Mouse (Mus musculus) sigmoid colon, adult 10 weeks (tissue): ENCODE results near the gene Ugt1a10. TPM values are rescaled to one million over a fixed set of nuclear protein-coding genes. Genes with fewer than 3 reads are reported as not detected.

Experiments
- polyA plus RNA-seq: library from polyadenylated mRNA; stranded (reverse); fragments of 350-450 nt; fragmentation: Illumina TruSeq; extraction: RNeasy Lipid Tissue Mini Kit (QIAGEN cat#74804); gene quantifications from one replicate; pipeline ENCODE4 v1.2.3, GENCODE M21; 2014; ENCODE audit warnings: low read depth, low replicate concordance

Gene Ugt1a10
- not detected for polyA plus RNA-seq

GRCm38 (mm10) chr1:88055088-88055487 is at the start of gene Ugt1a10:
TSS of gene Ugt1a10 (plus strand) at chr1:88055388.

GRCm38 (mm10) chr1:88008211-88008697 is 46.9 kb upstream of the Ugt1a10 start, which contains the start of gene Usp40:
TSS of gene Usp40 (minus strand) at chr1:88008551.

GRCm38 (mm10) chr1:88070495-88070894 is 15.3 kb downstream of the Ugt1a10 start, which contains the start of gene Ugt1a9:
TSS of gene Ugt1a9 (plus strand) at chr1:88070800.

GRCm38 (mm10) chr1:88087513-88087912 is 32.3 kb downstream of the Ugt1a10 start, which contains the start of gene Ugt1a8:
TSS of gene Ugt1a8 (plus strand) at chr1:88087813.

GRCm38 (mm10) chr1:88094941-88095492 is 39.8 kb downstream of the Ugt1a10 start, which contains the start of gene Ugt1a7c:
TSS of gene Ugt1a7c (plus strand) at chr1:88095062.

GRCm38 (mm10) chr1:88103019-88103418 is 47.8 kb downstream of the Ugt1a10 start, which contains the start of gene Ugt1a6b:
TSS of gene Ugt1a6b (plus strand) at chr1:88103252.

GRCm38 (mm10) chr1:88134457-88135011 is 79.3 kb downstream of the Ugt1a10 start, which contains the start of gene Ugt1a6a:
TSS of gene Ugt1a6a (plus strand) at chr1:88134809.

GRCm38 (mm10) chr1:88165711-88166110 is 110.5 kb downstream of the Ugt1a10 start, which contains the start of gene Ugt1a5:
TSS of gene Ugt1a5 (plus strand) at chr1:88166012.

GRCm38 (mm10) chr1:88200456-88200855 is 145.3 kb downstream of the Ugt1a10 start, which contains the start of gene Ugt1a2:
TSS of gene Ugt1a2 (plus strand) at chr1:88200601.

GRCm38 (mm10) chr1:88205294-88205922 is 150.2 kb downstream of the Ugt1a10 start, which contains the start of gene Dnajb3:
TSS of gene Dnajb3 (minus strand) at chr1:88205782.

GRCm38 (mm10) chr1:88211812-88212211 is 156.6 kb downstream of the Ugt1a10 start, which contains the start of gene Ugt1a1:
TSS of gene Ugt1a1 (plus strand) at chr1:88211959.

GRCm38 (mm10) chr1:88226670-88227379 is 171.6 kb downstream of the Ugt1a10 start, which contains the start of gene Mroh2a:
TSS of gene Mroh2a (plus strand) at chr1:88226986.

Other genes starting within 250 kb of the Ugt1a10 start
- gene Dgkd, start 202.1 kb upstream of the Ugt1a10 start, polyA plus RNA-seq = 55.2 TPM
- gene Usp40, start 46.8 kb upstream of the Ugt1a10 start, polyA plus RNA-seq = 35.9 TPM
- gene Ugt1a9, start 15.4 kb downstream of the Ugt1a10 start, polyA plus RNA-seq = not detected
- gene Ugt1a8, start 32.4 kb downstream of the Ugt1a10 start, polyA plus RNA-seq = not detected
- 306 TPM for gene Ugt1a7c, start 39.7 kb downstream of the Ugt1a10 start, polyA plus RNA-seq
- gene Ugt1a6b, start 47.9 kb downstream of the Ugt1a10 start, polyA plus RNA-seq = not detected
- gene Ugt1a6a, start 79.4 kb downstream of the Ugt1a10 start, polyA plus RNA-seq = 50.2 TPM
- gene Ugt1a5, start 110.6 kb downstream of the Ugt1a10 start, polyA plus RNA-seq = 0.88 TPM
- gene Ugt1a2, start 145.2 kb downstream of the Ugt1a10 start, polyA plus RNA-seq = 0.22 TPM
- not detected for gene Dnajb3, start 150.4 kb downstream of the Ugt1a10 start, polyA plus RNA-seq
- 21.2 TPM for gene Ugt1a1, start 156.6 kb downstream of the Ugt1a10 start, polyA plus RNA-seq
- gene Mroh2a, start 171.6 kb downstream of the Ugt1a10 start, polyA plus RNA-seq = 0.06 TPM
- gene Hjurp, start 222.2 kb downstream of the Ugt1a10 start, polyA plus RNA-seq = 75.7 TPM
- not detected for gene Trpm8, start 222.3 kb downstream of the Ugt1a10 start, polyA plus RNA-seq